Mouse (Mus musculus) heart, adult 2 months (tissue): ENCODE measurements at regions not wholly inside any gene's neighbourhood (a gene's known extent, or its start where the extent isn't known, plus 50 kb on each side); places are given as distances from the start of the nearest gene placed in this dataset.

Experiments
- DNase-seq, 2 experiments: peaks; one replicate each; pipeline ENCODE4 v3.0.0; 2021
- H3K27ac ChIP-seq: fragments of 200-600 bp; 2 replicates; pipeline ENCODE4 v1.8.1; 2022
- H3K27me3 ChIP-seq: fragments of 200-500 bp; 2 replicates; pipeline ENCODE4 v1.6.1; 2012; ENCODE audit warnings: mild to moderate bottlenecking, low read length, inconsistent platforms, mixed read lengths; ENCODE audit not compliant: control insufficient read depth, insufficient read depth
- H3K36me3 ChIP-seq: fragments of 200-500 bp; 2 replicates; pipeline ENCODE4 v1.6.1; 2012; ENCODE audit warnings: low read length, inconsistent platforms; ENCODE audit not compliant: control insufficient read depth, insufficient read depth
- H3K4me1 ChIP-seq: fragments of 200-500 bp; 2 replicates; pipeline ENCODE4 v1.6.1; 2011; ENCODE audit warnings: low read length; ENCODE audit not compliant: control insufficient read depth, insufficient read depth
- H3K4me3 ChIP-seq: fragments of 200-600 bp; 2 replicates; pipeline ENCODE4 v1.8.1; 2022
- H3K79me2 ChIP-seq: fragments of 200-500 bp; replicated peaks from 2 replicates; pipeline ENCODE4 v1.6.1; 2012; ENCODE audit warnings: mild to moderate bottlenecking, inconsistent platforms, low read length, moderate library complexity, mixed read lengths; ENCODE audit not compliant: control insufficient read depth, insufficient read depth
- H3K9ac ChIP-seq: fragments of 200-500 bp; 2 replicates; pipeline ENCODE4 v1.6.1; 2012; ENCODE audit warnings: low read depth, mild to moderate bottlenecking, control low read depth, inconsistent platforms, low read length, mixed read lengths
- CTCF ChIP-seq: fragments of 200-600 bp; IDR thresholded peaks from 2 replicates; pipeline ENCODE4 v1.8.1; 2022; ENCODE audit warnings: antibody characterized with exemption, mild to moderate bottlenecking, moderate library complexity
- EP300 ChIP-seq: fragments of 200-500 bp; IDR thresholded peaks from 2 replicates; pipeline ENCODE4 v1.6.1; 2011; ENCODE audit warnings: low read depth, low read length, control low read depth; ENCODE audit not compliant: insufficient read depth
- POLR2A ChIP-seq: fragments of 200-500 bp; IDR thresholded peaks from 2 replicates; pipeline ENCODE4 v1.6.1; 2011; ENCODE audit warnings: mild to moderate bottlenecking, low read depth, low read length, control low read depth; ENCODE audit not compliant: insufficient read depth
- WGBS: fragments of 180-500 bp; shearing (Covaris S2); methylation state at CpG from one replicate; pipeline ENCODE4 v1.1.7; 2018; 5-methylcytosine and 5-hydroxymethylcytosine counted together
- intact Hi-C: fragments of 180-260 bp; cut with DNase I; formaldehyde crosslinking; loops from one replicate; pipeline ENCODE4 v1.15.1; 2025

GRCm38 (mm10) chr5:149961178-149961577 lies 57.3 kb upstream of the Rxfp2 start:
- H3K27me3 ChIP-seq: no peaks in the 10 kb centered on the region
- intact Hi-C loops: no loop called here
- no peak overlapping the region for H3K4me3 ChIP-seq
- no peak overlapping the region for H3K27ac ChIP-seq
- no peak overlapping the region for H3K9ac ChIP-seq
- TF ChIP-seq EP300 (0 out of 2 replicates have a peak, but pooled peaks have one; percentile 13), CTCF (no peak)
- no peaks in the 10 kb centered on the region for H3K36me3 ChIP-seq
- 47% methylated on average over 11 of the region's 11 CpGs for WGBS
- H3K4me1 ChIP-seq: no peaks in the 10 kb centered on the region
- DNase-seq: peak in 1 of 2 experiments; percentile 36
- no peaks in the 10 kb centered on the region for H3K79me2 ChIP-seq

DNA sequence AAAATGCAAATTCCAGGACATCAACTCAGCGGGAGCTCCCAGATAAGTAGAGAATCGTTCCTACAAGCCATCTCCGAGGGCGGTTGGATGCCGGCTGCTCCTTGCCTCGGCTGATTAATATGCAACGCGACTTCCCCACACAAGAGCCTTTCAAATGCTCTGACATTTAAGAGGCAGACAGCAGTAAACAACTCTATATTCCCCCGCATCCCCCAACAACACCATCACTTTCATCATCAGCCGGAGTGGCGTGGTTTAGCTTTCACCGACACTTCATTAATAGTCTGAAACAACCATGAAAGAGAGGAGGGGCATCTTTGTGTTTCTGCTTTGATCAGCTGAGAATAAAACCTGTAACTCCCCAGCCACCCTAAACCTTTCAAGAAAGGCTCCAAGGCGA lies 53.7 kb upstream of the Rxfp2 start:
- intact Hi-C loops: no loop called here
- Histone ChIP-seq H3K79me2 (no peaks in the 10 kb centered on the region), H3K9ac (no peak overlapping the region), H3K4me1 (no peaks in the 10 kb centered on the region), H3K36me3 (no peaks in the 10 kb centered on the region), H3K27me3 (no peaks in the 10 kb centered on the region), H3K27ac (no peak overlapping the region), H3K4me3 (no peak overlapping the region)
- DNase-seq: no peak
- TF ChIP-seq CTCF: no peak
- no peak for TF ChIP-seq POLR2A
- TF ChIP-seq EP300: no peak
- 38% methylated on average over 13 of the region's 13 CpGs for WGBS
